Mouse (Mus musculus): ENCODE measurements around the gene Atp2a3. TPM values are rescaled to one million over a fixed set of nuclear protein-coding genes. Genes with fewer than 3 reads are reported as not detected.
A peak's percentile ranks its signal among the peaks of the same experiment; 100 is the strongest.

The Atp2a3 gene
- polyA plus RNA-seq, 1 experiment from 2014 or later: 0.60 TPM

DNA sequence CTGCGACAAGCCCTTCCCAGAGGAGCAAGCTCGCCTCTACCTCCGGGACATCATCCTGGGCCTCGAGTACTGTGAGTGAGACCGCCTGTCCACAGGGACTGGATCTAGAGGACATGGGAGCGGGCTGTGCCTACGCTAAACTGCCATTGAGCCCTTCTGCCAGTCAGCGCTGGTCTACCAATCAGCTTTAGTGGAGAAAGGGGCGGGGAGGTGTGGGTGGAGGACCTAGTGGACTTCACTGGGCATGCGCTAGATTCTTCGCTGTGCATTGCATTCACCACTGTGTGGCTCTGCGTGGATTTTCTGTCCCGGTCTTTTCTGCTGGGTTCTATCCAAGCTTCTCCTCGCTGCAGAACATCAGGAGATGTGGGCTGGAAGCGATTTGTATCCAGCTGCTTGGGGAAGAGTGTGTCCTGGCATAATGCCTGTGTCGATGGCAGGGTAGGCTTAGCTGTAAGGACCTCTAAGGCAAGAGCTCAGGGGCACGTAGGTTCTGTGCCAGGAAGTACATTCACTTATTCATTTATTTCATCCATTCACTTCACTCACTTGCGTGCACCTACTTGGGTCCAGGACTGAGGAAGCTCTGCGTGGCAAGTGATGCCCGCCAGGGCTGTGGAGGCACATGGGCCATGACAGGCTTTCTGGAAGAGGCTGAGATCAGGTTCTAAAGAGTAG, 70.0 kb downstream of the Atp2a3 start:
- WGBS: 28% methylated on average over 20 of the region's 20 CpGs
- ATAC-seq (ENCODE audit: low FRiP score): peak; percentile 95
- Histone ChIP-seq H3K9ac (peak overlapping the region; percentile 56), H3K27me3 (no peaks in the 10 kb centered on the region; the same call in 1 of the 2 replicates), H3K9me3 (no peaks in the 10 kb centered on the region), H3K27ac (peak overlapping the region; percentile 43), H3K4me1 (peaks cover 14% of the 10 kb centered on the region), H3K4me2 (peak overlapping the region; percentile 56), H3K36me3 (replicated peaks) (no peaks in the 10 kb centered on the region), H3K4me3 (replicated peaks) (peak overlapping the region; percentile 25)

DNA sequence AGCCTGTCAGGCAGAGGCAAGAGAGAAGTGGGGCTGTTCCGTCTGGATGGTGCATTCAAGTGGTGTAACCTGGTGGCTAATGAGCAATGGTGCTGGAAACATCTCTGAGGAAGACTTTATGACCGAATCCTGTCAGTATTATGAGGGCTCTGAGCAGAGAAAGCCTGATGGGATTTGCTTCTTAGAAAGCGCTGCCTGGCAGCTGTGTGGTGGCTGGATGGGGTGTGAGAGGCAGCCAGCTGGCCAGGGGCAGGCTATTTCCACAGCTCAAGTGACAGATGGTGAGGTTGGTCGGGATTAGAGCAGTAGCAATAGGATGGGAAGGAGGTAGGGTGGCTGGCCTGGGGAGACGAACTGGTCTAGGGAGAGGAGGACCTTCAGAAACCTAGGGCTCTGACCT, 70.6 kb downstream of the Atp2a3 start:
- no peaks in the 10 kb centered on the region for H3K36me3 ChIP-seq (replicated peaks)
- H3K4me2 ChIP-seq: peak overlapping the region; percentile 56
- peaks cover 14% of the 10 kb centered on the region for H3K4me1 ChIP-seq
- H3K4me3 ChIP-seq (replicated peaks): no peak overlapping the region; the same call in 1 of the 2 replicates
- WGBS: 77% methylated on average over 5 of the region's 5 CpGs
- peak overlapping the region; percentile 43 for H3K27ac ChIP-seq
- peak overlapping the region; percentile 56 for H3K9ac ChIP-seq
- H3K9me3 ChIP-seq: no peaks in the 10 kb centered on the region
- H3K27me3 ChIP-seq: no peaks in the 10 kb centered on the region; the same call in 1 of the 2 replicates
- peak; percentile 21; the same call in 1 of the 2 replicates for ATAC-seq (ENCODE audit: low FRiP score)

DNA sequence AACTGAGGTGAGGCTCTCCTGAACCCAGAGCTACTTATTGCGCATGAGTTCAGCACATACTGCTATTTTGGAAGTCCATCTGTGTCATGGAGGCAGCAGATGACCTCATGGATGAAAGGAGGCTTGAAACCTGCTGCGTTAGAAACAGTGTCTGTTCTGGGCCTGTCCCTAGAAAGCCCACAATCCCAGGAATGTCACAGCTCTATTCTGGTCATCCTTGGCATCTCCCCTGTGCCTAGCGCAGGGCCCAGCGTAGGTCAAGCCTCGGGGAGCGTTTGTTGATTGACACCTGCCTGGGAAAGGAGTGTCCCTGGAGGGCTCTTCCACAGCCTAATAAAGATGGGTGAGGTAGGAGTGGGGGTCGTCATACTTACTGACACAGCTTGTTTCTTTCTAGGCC, 75.1 kb downstream of the Atp2a3 start:
- Histone ChIP-seq H3K27me3 (no peaks in the 10 kb centered on the region; the same call in 1 of the 2 replicates), H3K4me1 (peaks cover 9% of the 10 kb centered on the region), H3K4me3 (replicated peaks) (no peak overlapping the region), H3K36me3 (replicated peaks) (no peaks in the 10 kb centered on the region), H3K9ac (no peak overlapping the region), H3K27ac (no peak overlapping the region), H3K4me2 (no peak overlapping the region), H3K9me3 (no peaks in the 10 kb centered on the region)
- WGBS: 89% methylated on average over 7 of the region's 7 CpGs
- ATAC-seq (ENCODE audit: low FRiP score): no peak

GRCm38 (mm10) chr11:73036889-73037288, 75.9 kb downstream of the Atp2a3 start:
- 74% methylated on average over 6 of the region's 6 CpGs for WGBS
- Histone ChIP-seq H3K9me3 (no peaks in the 10 kb centered on the region), H3K27me3 (no peaks in the 10 kb centered on the region; the same call in 1 of the 2 replicates), H3K4me3 (replicated peaks) (no peak overlapping the region), H3K9ac (no peak overlapping the region), H3K4me2 (no peak overlapping the region), H3K27ac (no peak overlapping the region), H3K4me1 (peaks cover under 1% of the 10 kb centered on the region; the same call in 1 of the 2 replicates), H3K36me3 (replicated peaks) (no peaks in the 10 kb centered on the region)
- no peak for ATAC-seq (ENCODE audit: low FRiP score)

- Histone ChIP-seq H3K9ac (no peak overlapping the region), H3K4me1 (no peaks in the 10 kb centered on the region), H3K4me2 (no peak overlapping the region), H3K9me3 (no peaks in the 10 kb centered on the region), H3K4me3 (replicated peaks) (no peak overlapping the region), H3K36me3 (replicated peaks) (no peaks in the 10 kb centered on the region), H3K27me3 (no peaks in the 10 kb centered on the region; the same call in 1 of the 2 replicates), H3K27ac (no peak overlapping the region)
- WGBS: 84% methylated on average over 3 of the region's 3 CpGs
- no peak for ATAC-seq (ENCODE audit: low FRiP score)
Observed at GRCm38 (mm10) chr11:73037691-73038090, 76.7 kb downstream of the Atp2a3 start.

- H3K4me2 ChIP-seq: no peak overlapping the region
- no peaks in the 10 kb centered on the region for H3K27me3 ChIP-seq
- no peak overlapping the region for H3K27ac ChIP-seq
- ATAC-seq (ENCODE audit: low FRiP score): peak; percentile 67; the same call in 1 of the 2 replicates
- H3K4me1 ChIP-seq: no peaks in the 10 kb centered on the region
- H3K36me3 ChIP-seq (replicated peaks): no peaks in the 10 kb centered on the region
- H3K4me3 ChIP-seq (replicated peaks): no peak overlapping the region
- 61% methylated on average over 9 of the region's 9 CpGs for WGBS
- H3K9ac ChIP-seq: no peak overlapping the region
- H3K9me3 ChIP-seq: no peaks in the 10 kb centered on the region
Observed at GRCm38 (mm10) chr11:73039102-73039799, 78.3 kb downstream of the Atp2a3 start.

Small RNAs within 50 kb of the gene (microRNA-seq; reads per million reads assigned to microRNA genes)
- not detected for gene Gm44467

Other genes with a start within 250 kb of the Atp2a3 start
- 4.7 and 5.2 TPM in 2 replicates for gene Cyb5d2, start 165.0 kb upstream of the Atp2a3 start, polyA plus RNA-seq (2016; fragmentation: Nextera tagmentation; extraction: Ambion mirVana)
- gene Zzef1, start 164.9 kb upstream of the Atp2a3 start, polyA plus RNA-seq (2016; fragmentation: Nextera tagmentation; extraction: Ambion mirVana): 11.3 and 12.1 TPM in 2 replicates
- 0.52 and 0.74 TPM in 2 replicates for gene P2rx1, start 37.9 kb downstream of the Atp2a3 start, polyA plus RNA-seq (2016; fragmentation: Nextera tagmentation; extraction: Ambion mirVana)
- 9.0 and 9.7 TPM in 2 replicates for gene Camkk1, start 57.8 kb downstream of the Atp2a3 start, polyA plus RNA-seq (2016; fragmentation: Nextera tagmentation; extraction: Ambion mirVana)
- 12.4 and 13.6 TPM in 2 replicates for gene Ncbp3, start 86.6 kb downstream of the Atp2a3 start, polyA plus RNA-seq (2016; fragmentation: Nextera tagmentation; extraction: Ambion mirVana)
- gene Itgae, start 129.4 kb downstream of the Atp2a3 start, polyA plus RNA-seq (2016; fragmentation: Nextera tagmentation; extraction: Ambion mirVana): 0.37 and 0.38 TPM in 2 replicates
- gene Haspin, start 177.1 kb downstream of the Atp2a3 start, polyA plus RNA-seq (2016; fragmentation: Nextera tagmentation; extraction: Ambion mirVana): 18.5 and 19.1 TPM in 2 replicates
- 0.27 and 0.42 TPM in 2 replicates for gene P2rx5, start 199.3 kb downstream of the Atp2a3 start, polyA plus RNA-seq (2016; fragmentation: Nextera tagmentation; extraction: Ambion mirVana)
- gene Emc6, start 215.9 kb downstream of the Atp2a3 start, polyA plus RNA-seq (2016; fragmentation: Nextera tagmentation; extraction: Ambion mirVana): 123 and 129 TPM in 2 replicates
- gene Tax1bp3, start 215.9 kb downstream of the Atp2a3 start, polyA plus RNA-seq (2016; fragmentation: Nextera tagmentation; extraction: Ambion mirVana): 158 and 163 TPM in 2 replicates
- 19.0 and 19.2 TPM in 2 replicates for gene Ctns, start 237.9 kb downstream of the Atp2a3 start, polyA plus RNA-seq (2016; fragmentation: Nextera tagmentation; extraction: Ambion mirVana)
- 1.1 and 1.2 TPM in 2 replicates for gene Shpk, start 238.3 kb downstream of the Atp2a3 start, polyA plus RNA-seq (2016; fragmentation: Nextera tagmentation; extraction: Ambion mirVana)